19 mouse cellular contexts compared by ENCODE assay signal in genomic region chr12:12180986-12181385, GRCm38 (mm10).
DNase-seq lines count a peak whose midpoint lies in the region; ATAC-seq and TF ChIP-seq lines count a peak whose summit lies in the region.
"Had no signal": no experiment of that assay in that cellular context is flagged by ENCODE, and none has a peak within 500 bp of the region (broad histone marks: within the 10 kb centered on the region; RNA-seq: fewer than 3 reads in every experiment).

No protein-coding gene starts in this region.

- H3K27ac ChIP-seq in layer of hippocampus, adult 2 months: no peak overlapping the region
- no peak overlapping the region for H3K27ac ChIP-seq in midbrain, embryonic 11.5 days (ENCODE audit: low read depth, low read length)
- no peak overlapping the region for H3K27ac ChIP-seq in midbrain, embryonic 14.5 days (replicated peaks; ENCODE audit: low read depth, low read length)
- H3K27ac ChIP-seq: heart, embryonic 13.5 days; hindbrain, embryonic 12.5 days; hindbrain, embryonic 15.5 days had no signal

- no peaks in the 10 kb centered on the region for H3K9me3 ChIP-seq in midbrain, embryonic 11.5 days (ENCODE audit: control insufficient read depth, low read length)
- no peaks in the 10 kb centered on the region for H3K9me3 ChIP-seq in midbrain, embryonic 14.5 days (ENCODE audit: control insufficient read depth, low read length)
- H3K9me3 ChIP-seq: heart, embryonic 13.5 days; hindbrain, embryonic 12.5 days; hindbrain, embryonic 15.5 days had no signal

- H3K4me3 ChIP-seq in layer of hippocampus, adult 2 months: no peak overlapping the region
- no peak overlapping the region for H3K4me3 ChIP-seq in midbrain, embryonic 11.5 days (ENCODE audit: low read depth, low read length)
- H3K4me3 ChIP-seq in midbrain, embryonic 14.5 days (replicated peaks; ENCODE audit: low read depth, low read length): no peak overlapping the region
- H3K4me3 ChIP-seq: heart, embryonic 13.5 days; hindbrain, embryonic 12.5 days; hindbrain, embryonic 15.5 days had no signal

- H3K4me1 ChIP-seq in midbrain, embryonic 11.5 days (ENCODE audit: control insufficient read depth, insufficient read depth, low read length): peaks cover 9% of the 10 kb centered on the region; the same call in 1 of the 2 replicates
- peaks cover 5% of the 10 kb centered on the region; the same call in 1 of the 2 replicates for H3K4me1 ChIP-seq in midbrain, embryonic 14.5 days (ENCODE audit: control insufficient read depth, insufficient read depth, low read length)

- H3K9ac ChIP-seq in midbrain, embryonic 11.5 days (ENCODE audit: low read length): no peak overlapping the region
- no peak overlapping the region for H3K9ac ChIP-seq in midbrain, embryonic 14.5 days (replicated peaks; ENCODE audit: low read length)
- H3K9ac ChIP-seq: forebrain, postnatal 0 days; heart, embryonic 13.5 days; hindbrain, embryonic 12.5 days; hindbrain, embryonic 15.5 days had no signal

- 81% methylated on average over 1 of the region's 1 CpGs for WGBS in midbrain, embryonic 11.5 days
- whole genome bisulfite sequencing in midbrain, embryonic 14.5 days: 97% methylated on average over 1 of the region's 1 CpGs

- no peak overlapping the region for H3K4me2 ChIP-seq in midbrain, embryonic 11.5 days
- no peak overlapping the region for H3K4me2 ChIP-seq in midbrain, embryonic 14.5 days (ENCODE audit: low read length)
- H3K4me2 ChIP-seq: heart, embryonic 13.5 days; hindbrain, embryonic 12.5 days; hindbrain, embryonic 15.5 days had no signal

- TF ChIP-seq CTCF in layer of hippocampus, adult 2 months (conservative IDR thresholded peaks at IDR 0.05): no peak

- no peaks in the 10 kb centered on the region for H3K36me3 ChIP-seq in midbrain, embryonic 11.5 days (ENCODE audit: control insufficient read depth, insufficient read depth, low read length)
- no peaks in the 10 kb centered on the region for H3K36me3 ChIP-seq in midbrain, embryonic 14.5 days (ENCODE audit: control insufficient read depth, insufficient read depth, low read length)
- H3K36me3 ChIP-seq: heart, embryonic 13.5 days; hindbrain, embryonic 12.5 days; hindbrain, embryonic 15.5 days had no signal

- peak; percentile 64 for ATAC-seq in frontal cortex, adult (ENCODE audit: low TSS enrichment)
- no peak for ATAC-seq in midbrain, embryonic 11.5 days (ENCODE audit: low FRiP score)
- no peak for ATAC-seq in midbrain, embryonic 14.5 days (ENCODE audit: low FRiP score, low TSS enrichment)
- no peak for ATAC-seq in erythroblast, adult 5-6 weeks (replicated peaks; ENCODE audit: low FRiP score, poor library complexity, severe bottlenecking)
- ATAC-seq: activated CD4-positive, CD25-positive, alpha-beta regulatory T cell, adult 4 months; forebrain, embryonic 14.5 days; forebrain, postnatal 0 days had no signal

- DNase-seq in frontal cortex, postnatal 10 days (ENCODE audit: low spot score in 2 of 2): no peak
- DNase-seq in layer of hippocampus, adult 9-11 months: peak; percentile 35
- no peak for DNase-seq in layer of hippocampus, adult 2 months (ENCODE audit: low spot score in 2 of 2)
- peak; percentile 12 for DNase-seq in midbrain, embryonic 11.5 days (ENCODE audit: low spot score, missing footprints)
- DNase-seq in midbrain, embryonic 14.5 days: no peak
- DNase-seq in brain, adult 2 months (ENCODE audit: low read depth, low spot score): peak; percentile 86
- DNase-seq: cerebellum, adult 18-20 months; cerebellum, adult 9-10 months; cerebellum, postnatal 14 days; forebrain, postnatal 0 days; gastrocnemius, postnatal 10 days; gastrocnemius, postnatal 36 days had no signal

- no peaks in the 10 kb centered on the region for H3K27me3 ChIP-seq in midbrain, embryonic 11.5 days (ENCODE audit: control insufficient read depth, insufficient read depth, low read length)
- H3K27me3 ChIP-seq in midbrain, embryonic 14.5 days (ENCODE audit: control insufficient read depth, insufficient read depth, low read length): no peaks in the 10 kb centered on the region
- H3K27me3 ChIP-seq: hindbrain, embryonic 12.5 days; hindbrain, embryonic 15.5 days had no signal

Comparison
In these comparisons a context has a peak if more than half of its experiments do, and no peak if none do; other contexts are left out.
1. DNase-seq: peak in layer of hippocampus, adult 9-11 months (single experiment), midbrain, embryonic 11.5 days (single experiment) and brain, adult 2 months (single experiment); none in frontal cortex, postnatal 10 days (0 of 2), layer of hippocampus, adult 2 months (0 of 2) and midbrain, embryonic 14.5 days (single experiment).